Mouse (Mus musculus) thymus, adult 2 months (tissue): ENCODE data around the gene Gm6812. TPM values are rescaled to one million over a fixed set of nuclear protein-coding genes. Genes with fewer than 3 reads are reported as not detected.
"Not testable (repeated sequence)": the region's sequence is repeated elsewhere in the genome, so short reads cannot be mapped to it uniquely, and the experiment has no call there.

ENCODE experiments used
- DNase-seq: peaks from one replicate; pipeline ENCODE4 v3.0.0; 2021
- H3K27ac ChIP-seq: fragments of 200-500 bp; 2 replicates; pipeline ENCODE4 v1.5.1; 2012; ENCODE audit warnings: low read length, control low read depth; ENCODE audit not compliant: control insufficient read depth, insufficient read depth
- H3K27me3 ChIP-seq: fragments of 200-500 bp; 2 replicates; pipeline ENCODE4 v1.6.1; 2012; ENCODE audit warnings: mild to moderate bottlenecking, low read length, moderate library complexity, mixed read lengths; ENCODE audit not compliant: control insufficient read depth, insufficient read depth
- H3K36me3 ChIP-seq: fragments of 200-500 bp; 2 replicates; pipeline ENCODE4 v1.6.1; 2012; ENCODE audit warnings: mild to moderate bottlenecking, low read length, moderate library complexity; ENCODE audit not compliant: control insufficient read depth, insufficient read depth
- H3K4me1 ChIP-seq: fragments of 200-500 bp; replicated peaks from 2 replicates; pipeline ENCODE4 v1.6.1; 2012; ENCODE audit warnings: low read length; ENCODE audit not compliant: control insufficient read depth, insufficient read depth
- H3K4me3 ChIP-seq: fragments of 200-500 bp; 2 replicates; pipeline ENCODE4 v1.5.1; 2012; ENCODE audit warnings: mild to moderate bottlenecking, low read length, control low read depth, moderate library complexity; ENCODE audit not compliant: control insufficient read depth, insufficient read depth
- CTCF ChIP-seq: fragments of 200-500 bp; IDR thresholded peaks from 2 replicates; pipeline ENCODE4 v1.5.1; 2012; ENCODE audit warnings: mild to moderate bottlenecking, control low read depth, low read length, moderate library complexity, borderline replicate concordance; ENCODE audit not compliant: control insufficient read depth, poor library complexity, insufficient read depth; ENCODE audit errors: extremely low read depth
- POLR2A ChIP-seq: fragments of 200-500 bp; IDR thresholded peaks from 2 replicates; pipeline ENCODE4 v1.6.1; 2012; ENCODE audit warnings: mild to moderate bottlenecking, low read length, control low read depth, moderate library complexity; ENCODE audit not compliant: control insufficient read depth, poor library complexity, insufficient read depth; ENCODE audit errors: extremely low read depth
- WGBS: fragments of 180-500 bp; shearing (Covaris S2); methylation state at CpG from one replicate; pipeline ENCODE4 v1.1.7; 2018; 5-methylcytosine and 5-hydroxymethylcytosine counted together
- polyA plus RNA-seq: library from polyadenylated mRNA; depleted of rRNA; stranded (reverse); fragments of >200 nt; gene quantifications from 2 replicates; pipeline ENCODE4 v1.2.3, GENCODE M21; 2012; rRNA removed

Gm6812 gene
- polyA plus RNA-seq, result not detected in 2 replicates

DNA sequence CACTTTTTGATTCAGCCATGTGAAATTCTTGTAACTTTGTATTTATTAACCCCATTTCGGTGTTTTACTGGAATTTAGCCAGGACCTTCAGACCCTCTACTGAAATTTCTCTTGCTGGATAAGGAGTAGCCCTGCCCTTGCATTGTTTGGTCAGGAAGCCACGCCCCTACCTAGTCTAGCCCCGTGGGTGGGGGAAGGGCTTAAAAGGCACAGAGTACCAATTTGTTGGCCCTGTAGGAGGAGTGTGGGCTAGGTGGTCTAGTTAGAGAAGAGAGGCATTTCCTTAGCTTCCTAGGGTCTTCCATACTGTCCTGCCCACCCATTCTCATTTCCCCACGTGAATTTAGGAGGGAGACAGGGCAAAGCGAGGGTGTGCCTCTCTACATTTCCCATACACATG lies at the start of gene Gm6812:
Gm6812 (minus strand) TSS at position 101 of the 400 bp plus-strand sequence.
- not testable (repeated sequence) for H3K27me3 ChIP-seq, H3K27ac ChIP-seq, H3K4me3 ChIP-seq, H3K4me1 ChIP-seq, DNase-seq, H3K36me3 ChIP-seq
- WGBS, result 78% methylated on average over 5 of the region's 5 CpGs

DNA sequence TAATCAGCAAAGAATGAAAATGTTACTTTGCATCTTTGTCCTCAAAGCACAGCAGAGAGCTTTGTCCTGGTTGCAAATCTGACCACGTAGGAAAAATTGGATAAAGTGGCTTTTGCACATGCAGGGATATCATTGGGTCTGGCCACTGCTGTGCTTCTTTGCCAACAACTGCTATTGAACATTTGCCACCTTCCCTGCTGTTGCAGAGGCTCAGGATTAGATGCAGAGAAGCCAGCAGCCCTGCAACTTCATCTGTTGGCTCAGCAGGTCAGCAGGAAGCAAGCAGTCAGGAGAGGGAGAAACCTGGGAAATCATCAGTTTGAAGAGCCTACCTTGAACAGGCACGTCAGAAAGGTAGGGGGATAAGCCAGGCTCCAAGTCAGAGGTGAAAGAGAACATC lies 27.7 kb downstream of the Gm6812 start:
- WGBS, result 71% methylated on average over 2 of the region's 2 CpGs
- H3K4me3 ChIP-seq, result no peak overlapping the region

More for the DNA sequence above, 27.7 kb downstream of the Gm6812 start:
- H3K27me3 ChIP-seq, result no peaks in the 10 kb centered on the region
- no peak for DNase-seq
- no peaks in the 10 kb centered on the region for H3K4me1 ChIP-seq
- H3K36me3 ChIP-seq, result no peaks in the 10 kb centered on the region
- TF ChIP-seq POLR2A, result no peak
- TF ChIP-seq CTCF, result no peak
- H3K27ac ChIP-seq, result no peak overlapping the region

Other genes with a start within 250 kb of the Gm6812 start
- 13.4 and 21.3 TPM in 2 replicates for gene Fmr1, start 214.5 kb downstream of the Gm6812 start, polyA plus RNA-seq
- gene Fmr1nb, start 131.2 kb downstream of the Gm6812 start, polyA plus RNA-seq, result 0.23 TPM in 1 of 2 replicates, not detected in the other
- gene Gm14698, start 72.0 kb downstream of the Gm6812 start, polyA plus RNA-seq, result 0.50 and 1.2 TPM in 2 replicates